Mouse (Mus musculus): ENCODE measurements at regions not wholly inside any gene's neighbourhood (a gene's known extent, or its start where the extent isn't known, plus 50 kb on each side); places are given as distances from the start of the nearest gene placed in this dataset.

DNA sequence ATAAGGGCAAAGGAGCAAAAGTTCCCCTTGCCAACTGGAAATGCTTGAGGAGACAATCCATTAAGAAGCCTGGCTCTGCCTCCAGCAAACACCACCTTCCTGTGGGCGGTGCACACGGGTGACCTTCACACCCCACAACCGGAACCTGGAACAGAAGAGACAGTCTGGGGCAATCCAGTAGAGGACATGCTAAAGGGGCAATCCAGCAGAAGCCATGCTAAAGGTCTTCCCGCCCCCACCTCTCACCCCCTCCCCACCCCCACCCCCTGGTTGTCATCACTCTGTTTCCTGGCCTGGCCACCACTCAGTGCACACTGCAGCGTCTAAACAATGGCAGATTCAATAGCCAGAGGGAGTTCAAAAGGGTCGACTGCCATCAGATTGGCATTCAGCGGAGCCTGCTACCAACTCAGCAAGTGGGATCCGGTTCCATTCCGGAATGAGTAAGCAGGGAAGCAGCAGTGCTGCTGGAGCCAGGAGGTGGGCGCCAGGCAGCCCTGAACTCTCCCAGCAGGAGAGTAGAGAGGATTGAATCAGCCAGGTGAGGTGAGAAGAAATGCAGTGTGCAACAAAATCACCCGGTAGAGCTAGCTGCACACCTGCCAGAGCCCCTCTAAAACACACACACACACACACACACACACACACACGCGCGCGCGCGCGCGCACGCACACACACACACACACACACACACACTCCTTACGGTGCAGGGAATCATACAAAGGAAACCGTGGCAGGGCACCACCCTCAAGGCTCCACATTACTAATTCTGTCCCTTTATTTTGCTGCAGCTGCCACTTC, 443.7 kb upstream of the Smim15 start:
- WGBS: 28% methylated on average over 22 of the region's 22 CpGs
- no peak overlapping the region for H3K27ac ChIP-seq (ENCODE audit: low read length)
- H3K4me3 ChIP-seq (replicated peaks; ENCODE audit: low read length): 0 out of 2 replicates have a peak overlapping the region, but pooled peaks have one; percentile 5
- no peaks in the 10 kb centered on the region for H3K36me3 ChIP-seq (ENCODE audit: control insufficient read depth, insufficient read depth, low read length)
- H3K4me1 ChIP-seq (ENCODE audit: control insufficient read depth, insufficient read depth, low read length): peaks cover 3% of the 10 kb centered on the region; the same call in 1 of the 2 replicates
- H3K9ac ChIP-seq (ENCODE audit: low read length): peak overlapping the region; percentile 55; the same call in 1 of the 2 replicates
- H3K9me3 ChIP-seq (replicated peaks; ENCODE audit: control insufficient read depth, low read length): no peaks in the 10 kb centered on the region
- peak; percentile 34; the same call in 1 of the 2 replicates for ATAC-seq (ENCODE audit: insufficient read depth, low FRiP score)
- H3K4me2 ChIP-seq (ENCODE audit: low read depth, low read length): peak overlapping the region; percentile 42
- no peaks in the 10 kb centered on the region for H3K27me3 ChIP-seq (ENCODE audit: control insufficient read depth, insufficient read depth, low read length)

DNA sequence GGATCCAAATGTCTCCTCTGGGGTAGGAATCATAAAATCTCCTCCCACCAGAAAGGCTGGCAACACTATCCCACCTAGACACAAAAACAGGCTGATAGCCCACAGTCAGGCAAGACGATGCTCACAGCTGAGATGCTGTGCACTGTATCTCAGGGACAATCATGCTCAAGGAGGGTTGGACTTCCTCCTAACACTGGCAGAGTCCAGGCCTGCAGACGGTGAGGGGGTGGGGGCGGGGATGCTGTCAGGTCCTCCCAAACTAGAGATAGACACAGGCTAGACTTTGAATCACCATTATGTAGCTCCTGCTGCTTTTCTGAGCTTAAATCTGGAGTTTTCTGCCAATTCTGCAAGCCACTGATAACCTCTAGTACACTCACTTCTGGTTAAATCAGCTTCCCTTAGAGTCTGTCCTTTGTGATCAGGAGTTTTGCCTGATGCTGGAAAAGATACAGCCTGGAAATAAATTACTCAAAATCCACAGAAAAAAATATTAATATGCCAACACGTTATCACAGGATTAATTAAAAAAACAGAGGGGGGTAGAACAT, 445.1 kb upstream of the Smim15 start:
- no peaks in the 10 kb centered on the region for H3K9me3 ChIP-seq (replicated peaks; ENCODE audit: control insufficient read depth, low read length)
- no peak for ATAC-seq (ENCODE audit: insufficient read depth, low FRiP score)
- no peak overlapping the region for H3K4me2 ChIP-seq (ENCODE audit: low read depth, low read length)
- 52% methylated on average over 4 of the region's 4 CpGs for WGBS
- no peaks in the 10 kb centered on the region for H3K27me3 ChIP-seq (ENCODE audit: control insufficient read depth, insufficient read depth, low read length)
- no peaks in the 10 kb centered on the region for H3K36me3 ChIP-seq (ENCODE audit: control insufficient read depth, insufficient read depth, low read length)
- no peak overlapping the region for H3K27ac ChIP-seq (ENCODE audit: low read length)
- H3K9ac ChIP-seq (ENCODE audit: low read length): no peak overlapping the region
- H3K4me1 ChIP-seq (ENCODE audit: control insufficient read depth, insufficient read depth, low read length): peaks cover 3% of the 10 kb centered on the region; the same call in 1 of the 2 replicates
- H3K4me3 ChIP-seq (replicated peaks; ENCODE audit: low read length): no peak overlapping the region

DNA sequence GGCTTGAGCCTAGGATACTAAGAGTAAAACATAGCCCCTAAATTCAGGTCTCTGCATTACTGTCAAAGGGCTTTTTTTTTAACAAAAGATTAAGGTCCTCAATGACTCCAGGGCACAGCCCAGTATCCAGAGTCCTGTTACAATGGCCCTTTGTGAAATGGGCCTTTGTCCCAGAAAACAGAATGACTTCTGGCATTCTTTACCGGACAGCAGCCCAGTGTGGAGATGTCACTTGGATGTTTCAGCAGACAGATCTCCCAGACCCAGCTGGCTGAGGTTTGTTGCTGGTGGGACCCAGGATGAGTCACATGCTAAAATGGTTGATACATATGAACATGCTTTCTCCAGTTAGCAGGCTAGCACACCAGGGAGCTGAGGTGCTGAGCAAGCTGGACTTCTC, 445.9 kb upstream of the Smim15 start:
- ATAC-seq (ENCODE audit: insufficient read depth, low FRiP score): 0 out of 2 replicates have a peak, but pooled peaks have one; percentile 17
- Histone ChIP-seq H3K9me3 (replicated peaks; ENCODE audit: control insufficient read depth, low read length) (no peaks in the 10 kb centered on the region), H3K4me2 (ENCODE audit: low read depth, low read length) (no peak overlapping the region), H3K4me3 (replicated peaks; ENCODE audit: low read length) (no peak overlapping the region), H3K27ac (ENCODE audit: low read length) (no peak overlapping the region), H3K36me3 (ENCODE audit: control insufficient read depth, insufficient read depth, low read length) (no peaks in the 10 kb centered on the region), H3K9ac (ENCODE audit: low read length) (no peak overlapping the region), H3K4me1 (ENCODE audit: control insufficient read depth, insufficient read depth, low read length) (peaks cover 3% of the 10 kb centered on the region; the same call in 1 of the 2 replicates), H3K27me3 (ENCODE audit: control insufficient read depth, insufficient read depth, low read length) (no peaks in the 10 kb centered on the region)
- WGBS: 56% methylated on average over 1 of the region's 1 CpGs

DNA sequence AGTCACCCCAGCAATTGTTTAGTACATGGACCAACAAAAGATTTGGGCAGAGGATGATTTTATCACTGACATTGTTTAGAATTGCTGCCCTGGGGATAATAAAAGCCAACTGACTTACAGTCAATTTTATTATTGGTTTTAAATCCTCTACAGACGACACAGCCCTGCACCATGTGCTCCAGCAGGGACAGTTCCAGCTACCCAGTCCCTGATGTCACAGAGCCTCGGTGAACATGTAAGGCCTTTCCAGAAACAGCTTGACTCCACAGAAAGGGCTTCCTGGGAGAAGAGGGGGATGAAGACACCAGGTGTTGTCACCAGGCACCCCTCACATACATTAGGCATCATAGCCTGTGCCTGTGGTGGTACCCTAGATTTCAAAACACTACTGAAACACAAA, 447.0 kb upstream of the Smim15 start:
- ATAC-seq (ENCODE audit: insufficient read depth, low FRiP score): no peak
- no peaks in the 10 kb centered on the region for H3K9me3 ChIP-seq (replicated peaks; ENCODE audit: control insufficient read depth, low read length)
- H3K4me3 ChIP-seq (replicated peaks; ENCODE audit: low read length): no peak overlapping the region
- no peak overlapping the region for H3K4me2 ChIP-seq (ENCODE audit: low read depth, low read length)
- H3K36me3 ChIP-seq (ENCODE audit: control insufficient read depth, insufficient read depth, low read length): no peaks in the 10 kb centered on the region
- no peak overlapping the region for H3K27ac ChIP-seq (ENCODE audit: low read length)
- 64% methylated on average over 2 of the region's 2 CpGs for WGBS
- H3K4me1 ChIP-seq (ENCODE audit: control insufficient read depth, insufficient read depth, low read length): peaks cover 3% of the 10 kb centered on the region; the same call in 1 of the 2 replicates
- H3K9ac ChIP-seq (ENCODE audit: low read length): no peak overlapping the region
- H3K27me3 ChIP-seq (ENCODE audit: control insufficient read depth, insufficient read depth, low read length): no peaks in the 10 kb centered on the region

DNA sequence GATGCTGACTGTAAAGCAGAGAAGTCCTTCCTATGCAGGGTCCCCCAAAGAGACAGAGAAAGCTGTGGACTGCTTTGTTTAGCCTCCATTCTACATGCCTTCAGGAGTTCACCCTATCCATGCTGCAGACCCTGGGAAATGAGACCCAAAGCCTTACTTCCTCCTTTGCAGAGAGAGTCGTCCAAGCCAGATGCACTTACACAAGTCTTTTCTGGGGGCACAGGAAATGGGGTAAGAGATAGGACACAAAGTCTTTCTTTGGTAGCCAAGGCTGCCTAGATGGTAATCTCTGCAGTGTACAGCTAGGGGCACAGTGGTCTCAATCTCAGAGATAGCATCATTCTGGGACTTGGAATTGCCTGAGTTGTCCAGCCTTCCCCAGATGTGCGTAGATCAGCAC, 448.1 kb upstream of the Smim15 start:
- peaks cover 3% of the 10 kb centered on the region; the same call in 1 of the 2 replicates for H3K4me1 ChIP-seq (ENCODE audit: control insufficient read depth, insufficient read depth, low read length)
- no peak overlapping the region for H3K27ac ChIP-seq (ENCODE audit: low read length)
- no peaks in the 10 kb centered on the region for H3K9me3 ChIP-seq (replicated peaks; ENCODE audit: control insufficient read depth, low read length)
- H3K9ac ChIP-seq (ENCODE audit: low read length): no peak overlapping the region
- H3K27me3 ChIP-seq (ENCODE audit: control insufficient read depth, insufficient read depth, low read length): no peaks in the 10 kb centered on the region
- ATAC-seq (ENCODE audit: insufficient read depth, low FRiP score): no peak
- H3K4me2 ChIP-seq (ENCODE audit: low read depth, low read length): no peak overlapping the region
- no peaks in the 10 kb centered on the region for H3K36me3 ChIP-seq (ENCODE audit: control insufficient read depth, insufficient read depth, low read length)
- H3K4me3 ChIP-seq (replicated peaks; ENCODE audit: low read length): no peak overlapping the region
- 61% methylated on average over 2 of the region's 2 CpGs for WGBS

DNA sequence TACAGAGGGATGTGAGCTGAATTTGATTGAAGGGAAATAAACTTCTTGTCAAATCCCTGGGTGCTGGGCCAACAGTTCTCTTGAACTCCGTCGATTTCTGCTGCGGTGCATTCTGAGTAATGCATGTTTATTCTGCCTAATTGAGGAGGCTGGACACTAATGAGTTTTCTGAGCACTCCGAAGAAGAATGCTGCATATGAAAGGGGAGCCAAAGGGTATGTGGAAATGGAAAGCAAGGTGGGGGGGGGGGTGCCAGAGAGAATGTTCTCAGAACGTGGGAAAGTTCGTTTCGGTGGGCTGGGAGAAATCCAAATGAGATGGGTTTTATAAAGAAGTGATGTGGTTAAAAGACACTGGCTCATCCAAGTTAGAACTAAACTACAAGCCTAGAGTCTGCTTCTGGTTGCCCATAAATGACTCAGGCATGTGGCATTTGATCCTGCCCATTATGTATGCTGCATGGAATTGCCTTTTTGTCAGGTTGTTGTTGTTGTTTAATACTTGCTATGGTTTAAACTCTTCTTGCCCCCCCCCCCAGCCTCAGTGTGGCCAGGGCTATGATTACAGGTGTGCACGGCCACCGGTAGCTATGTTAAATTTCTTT, 455.7 kb upstream of the Smim15 start:
- Histone ChIP-seq H3K27ac (ENCODE audit: low read length) (no peak overlapping the region), H3K9me3 (replicated peaks; ENCODE audit: control insufficient read depth, low read length) (no peaks in the 10 kb centered on the region), H3K36me3 (ENCODE audit: control insufficient read depth, insufficient read depth, low read length) (no peaks in the 10 kb centered on the region), H3K4me1 (ENCODE audit: control insufficient read depth, insufficient read depth, low read length) (peaks cover 2% of the 10 kb centered on the region; the same call in 1 of the 2 replicates), H3K27me3 (ENCODE audit: control insufficient read depth, insufficient read depth, low read length) (no peaks in the 10 kb centered on the region), H3K4me2 (ENCODE audit: low read depth, low read length) (no peak overlapping the region), H3K9ac (ENCODE audit: low read length) (no peak overlapping the region), H3K4me3 (replicated peaks; ENCODE audit: low read length) (no peak overlapping the region)
- WGBS: 57% methylated on average over 9 of the region's 9 CpGs
- no peak for ATAC-seq (ENCODE audit: insufficient read depth, low FRiP score)

DNA sequence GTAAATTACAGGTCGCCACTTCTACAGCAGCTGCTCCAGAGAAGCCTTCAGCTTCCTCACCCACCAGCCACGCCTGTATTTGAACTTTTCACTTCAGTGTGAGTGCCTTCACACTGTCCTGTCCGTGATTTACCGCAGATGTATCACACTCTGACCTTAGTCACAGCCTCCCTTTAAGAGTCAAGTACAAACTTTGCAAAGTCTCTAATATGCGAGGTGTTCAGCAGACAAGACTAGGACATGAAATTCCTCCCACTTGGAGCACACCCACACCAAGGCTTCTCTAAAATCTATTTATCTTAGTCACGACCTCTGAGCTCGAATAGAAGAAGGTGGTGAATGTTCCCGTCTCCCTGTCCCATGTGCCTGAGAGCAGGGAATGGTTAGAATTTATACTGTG, 456.6 kb upstream of the Smim15 start:
- Histone ChIP-seq H3K4me1 (ENCODE audit: control insufficient read depth, insufficient read depth, low read length) (peaks cover 2% of the 10 kb centered on the region; the same call in 1 of the 2 replicates), H3K27ac (ENCODE audit: low read length) (no peak overlapping the region), H3K4me2 (ENCODE audit: low read depth, low read length) (no peak overlapping the region), H3K4me3 (replicated peaks; ENCODE audit: low read length) (no peak overlapping the region), H3K9me3 (replicated peaks; ENCODE audit: control insufficient read depth, low read length) (no peaks in the 10 kb centered on the region), H3K36me3 (ENCODE audit: control insufficient read depth, insufficient read depth, low read length) (no peaks in the 10 kb centered on the region), H3K27me3 (ENCODE audit: control insufficient read depth, insufficient read depth, low read length) (no peaks in the 10 kb centered on the region), H3K9ac (ENCODE audit: low read length) (no peak overlapping the region)
- ATAC-seq (ENCODE audit: insufficient read depth, low FRiP score): no peak
- WGBS: 38% methylated on average over 8 of the region's 8 CpGs

DNA sequence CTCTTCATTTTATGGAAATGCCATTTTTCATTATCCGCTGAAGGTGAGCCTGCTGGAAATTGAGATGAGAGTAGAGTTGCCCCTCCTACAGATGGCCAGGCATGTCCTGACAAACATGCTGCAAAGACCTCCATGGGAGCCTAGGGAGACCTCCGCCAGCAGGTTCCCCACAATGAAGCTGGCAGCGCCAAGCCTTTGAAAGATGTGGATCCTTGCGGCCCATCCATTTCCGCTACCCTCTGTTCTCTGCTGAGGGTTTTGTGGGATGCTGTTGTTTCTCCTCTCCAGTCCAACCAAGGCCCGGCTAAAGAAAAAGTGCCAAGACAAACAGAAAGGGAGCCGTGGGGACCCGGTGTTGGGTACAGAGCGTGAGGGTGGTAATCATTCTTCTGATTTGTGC, 458.3 kb upstream of the Smim15 start:
- Histone ChIP-seq H3K9me3 (replicated peaks; ENCODE audit: control insufficient read depth, low read length) (no peaks in the 10 kb centered on the region), H3K36me3 (ENCODE audit: control insufficient read depth, insufficient read depth, low read length) (no peaks in the 10 kb centered on the region), H3K27me3 (ENCODE audit: control insufficient read depth, insufficient read depth, low read length) (no peaks in the 10 kb centered on the region), H3K27ac (ENCODE audit: low read length) (no peak overlapping the region), H3K4me3 (replicated peaks; ENCODE audit: low read length) (no peak overlapping the region), H3K4me1 (ENCODE audit: control insufficient read depth, insufficient read depth, low read length) (peaks cover 2% of the 10 kb centered on the region; the same call in 1 of the 2 replicates), H3K9ac (ENCODE audit: low read length) (no peak overlapping the region), H3K4me2 (ENCODE audit: low read depth, low read length) (no peak overlapping the region)
- ATAC-seq (ENCODE audit: insufficient read depth, low FRiP score): no peak
- 83% methylated on average over 9 of the region's 9 CpGs for WGBS

DNA sequence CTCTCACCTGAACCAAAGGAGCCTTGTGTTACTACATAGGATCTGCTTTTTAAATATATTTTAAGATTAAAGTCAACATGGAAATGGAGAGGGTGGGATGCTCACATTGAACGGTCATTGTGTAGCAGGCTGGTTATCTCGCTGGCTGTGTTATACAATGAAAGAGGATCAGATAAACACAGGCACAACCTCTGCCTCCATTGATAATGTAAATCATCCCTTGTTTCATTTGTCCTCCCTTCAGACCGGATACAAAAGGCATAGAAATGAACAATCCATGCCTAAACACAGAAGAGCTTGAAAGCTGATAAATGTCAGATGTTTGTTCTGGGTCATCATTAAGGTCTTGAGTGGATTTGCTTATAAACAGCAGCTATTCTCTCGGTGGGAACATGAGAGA, 458.9 kb upstream of the Smim15 start:
- Histone ChIP-seq H3K4me3 (replicated peaks; ENCODE audit: low read length) (no peak overlapping the region), H3K9me3 (replicated peaks; ENCODE audit: control insufficient read depth, low read length) (no peaks in the 10 kb centered on the region), H3K27me3 (ENCODE audit: control insufficient read depth, insufficient read depth, low read length) (no peaks in the 10 kb centered on the region), H3K4me1 (ENCODE audit: control insufficient read depth, insufficient read depth, low read length) (peaks cover 2% of the 10 kb centered on the region; the same call in 1 of the 2 replicates), H3K4me2 (ENCODE audit: low read depth, low read length) (no peak overlapping the region), H3K27ac (ENCODE audit: low read length) (no peak overlapping the region), H3K9ac (ENCODE audit: low read length) (no peak overlapping the region), H3K36me3 (ENCODE audit: control insufficient read depth, insufficient read depth, low read length) (no peaks in the 10 kb centered on the region)
- WGBS: 19% methylated on average over 4 of the region's 4 CpGs
- no peak for ATAC-seq (ENCODE audit: insufficient read depth, low FRiP score)
